Mouse (Mus musculus) liver, embryonic 13.5 days (tissue): ENCODE data around the gene Hnrnph3. TPM values are rescaled to one million over a fixed set of nuclear protein-coding genes. Genes with fewer than 3 reads are reported as not detected.
"Not testable (repeated sequence)": the region's sequence is repeated elsewhere in the genome, so short reads cannot be mapped to it uniquely, and the experiment has no call there.

Experiments
- ATAC-seq: fragments of 200-750 bp; cut with Nextera tagmentation; 2 replicates; pipeline ENCODE4 v1.8.0; 2017; ENCODE audit warnings: low read depth, mild to moderate bottlenecking, moderate number of reproducible peaks, moderate library complexity
- DNase-seq: peaks from one replicate; pipeline ENCODE4 v3.0.0; 2022
- H3K27ac ChIP-seq: fragments of 300-500 bp; sonication (generic); 2 replicates; pipeline ENCODE4 v1.5.1; 2015; ENCODE audit warnings: moderate library complexity, mild to moderate bottlenecking, inconsistent platforms
- H3K27me3 ChIP-seq: fragments of 300-500 bp; sonication (generic); 2 replicates; pipeline ENCODE4 v1.6.1; 2015; ENCODE audit warnings: mild to moderate bottlenecking, inconsistent platforms
- H3K36me3 ChIP-seq: fragments of 300-500 bp; sonication (generic); 2 replicates; pipeline ENCODE4 v1.6.1; 2015; ENCODE audit warnings: mild to moderate bottlenecking, inconsistent platforms
- H3K4me1 ChIP-seq: fragments of 300-500 bp; sonication (generic); replicated peaks from 2 replicates; pipeline ENCODE4 v1.6.1; 2015; ENCODE audit warnings: inconsistent platforms
- H3K4me2 ChIP-seq: fragments of 300-500 bp; sonication (generic); 2 replicates; pipeline ENCODE4 v1.6.1; 2015; ENCODE audit warnings: inconsistent platforms, mild to moderate bottlenecking, moderate library complexity
- H3K4me3 ChIP-seq: fragments of 300-500 bp; sonication (generic); replicated peaks from 2 replicates; pipeline ENCODE4 v1.5.1; 2015; ENCODE audit warnings: mild to moderate bottlenecking, inconsistent platforms
- H3K9ac ChIP-seq: fragments of 300-500 bp; sonication (generic); 2 replicates; pipeline ENCODE4 v1.6.1; 2015; ENCODE audit warnings: mild to moderate bottlenecking, inconsistent platforms
- H3K9me3 ChIP-seq: fragments of 300-500 bp; sonication (generic); replicated peaks from 2 replicates; pipeline ENCODE4 v1.6.1; 2016; ENCODE audit warnings: inconsistent platforms
- WGBS: fragments of 180-500 bp; shearing (Covaris S2); methylation state at CpG from one replicate; pipeline ENCODE4 v1.1.7; 2015; ENCODE audit not compliant: insufficient replicate concordance; 5-methylcytosine and 5-hydroxymethylcytosine counted together
- polyA plus RNA-seq: library from polyadenylated mRNA; unstranded; fragments of >200 nt; fragmentation: Nextera tagmentation; extraction: Ambion mirVana; gene quantifications from 2 replicates; pipeline ENCODE4 v1.2.1, GENCODE M21; 2015

Gene Hnrnph3
- polyA plus RNA-seq, 1 experiment from 2014 or later, result 25.5 TPM

DNA sequence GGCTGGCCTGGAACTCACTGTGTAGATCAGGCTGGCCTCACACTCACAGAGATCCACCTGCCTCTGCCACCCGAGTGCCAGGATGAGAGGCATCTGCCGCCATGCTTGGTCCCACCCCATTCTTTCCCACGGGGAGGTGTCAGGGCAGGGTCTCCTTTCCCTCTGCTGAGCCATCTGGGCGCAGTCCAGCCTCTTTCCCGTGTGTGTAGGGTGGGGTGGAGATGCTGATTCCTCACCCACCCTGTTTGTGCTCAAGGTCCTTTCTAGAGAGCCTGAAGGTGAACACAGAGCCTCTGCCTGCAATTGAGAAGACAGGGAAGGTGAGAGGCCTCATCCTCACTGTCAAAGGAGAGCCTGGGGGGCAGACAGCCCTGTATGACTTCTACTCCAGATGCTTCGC, 30.1 kb upstream of the Hnrnph3 start:
- not testable (repeated sequence) for ATAC-seq, H3K9ac ChIP-seq, H3K9me3 ChIP-seq, H3K4me2 ChIP-seq, DNase-seq, H3K27me3 ChIP-seq, H3K4me1 ChIP-seq, H3K27ac ChIP-seq, H3K4me3 ChIP-seq, H3K36me3 ChIP-seq
- WGBS, result 61% methylated on average over 6 of the region's 6 CpGs

DNA sequence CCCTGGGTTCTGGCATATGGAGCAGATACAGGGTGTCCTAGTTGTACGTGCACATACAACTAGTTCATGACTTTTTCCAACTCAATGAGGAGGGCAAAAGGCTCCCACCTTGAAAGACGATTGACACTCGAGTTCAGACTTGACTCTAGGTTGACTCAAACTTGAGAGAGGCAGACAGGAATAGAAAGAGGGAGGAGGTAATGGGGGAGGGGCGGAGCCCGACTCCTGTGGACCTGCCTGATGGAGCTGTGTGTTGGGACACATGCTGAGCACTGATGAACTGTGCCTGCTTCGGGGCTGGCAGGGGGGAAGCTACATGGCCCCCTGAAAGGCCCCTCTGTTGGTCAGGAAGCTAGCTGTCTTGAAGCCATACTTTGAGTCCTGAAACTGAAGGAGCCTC, 29.0 kb upstream of the Hnrnph3 start:
- Histone ChIP-seq H3K4me3 (no peak overlapping the region), H3K27me3 (no peaks in the 10 kb centered on the region), H3K27ac (no peak overlapping the region), H3K9ac (no peak overlapping the region), H3K4me2 (no peak overlapping the region), H3K36me3 (no peaks in the 10 kb centered on the region), H3K4me1 (no peaks in the 10 kb centered on the region), H3K9me3 (no peaks in the 10 kb centered on the region)
- ATAC-seq (no peak), DNase-seq (no peak)
- whole genome bisulfite sequencing, result 58% methylated on average over 6 of the region's 6 CpGs

DNA sequence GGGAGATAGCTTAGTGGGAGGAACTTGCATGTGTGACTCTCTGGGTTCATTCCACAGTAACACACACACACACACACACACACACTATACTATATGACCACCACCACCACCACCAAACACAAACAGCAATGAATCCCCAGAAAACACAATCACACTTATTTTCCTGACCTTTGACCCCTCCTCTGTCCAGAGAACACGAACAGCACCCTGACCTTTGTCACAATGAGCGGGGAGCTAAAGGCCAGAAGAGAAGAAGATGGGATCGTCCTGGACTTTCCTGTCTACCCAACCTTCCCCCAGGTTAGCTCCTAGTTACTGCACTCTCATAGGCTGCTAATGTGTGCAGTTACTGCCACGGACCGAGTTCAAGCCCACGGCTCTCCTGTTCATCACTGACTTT, 28.0 kb upstream of the Hnrnph3 start:
- Histone ChIP-seq H3K27me3 (no peaks in the 10 kb centered on the region), H3K4me2 (no peak overlapping the region), H3K4me3 (no peak overlapping the region), H3K9me3 (no peaks in the 10 kb centered on the region), H3K4me1 (no peaks in the 10 kb centered on the region), H3K9ac (no peak overlapping the region), H3K27ac (no peak overlapping the region), H3K36me3 (no peaks in the 10 kb centered on the region)
- DNase-seq (no peak), ATAC-seq (no peak)
- WGBS, result 66% methylated on average over 6 of the region's 6 CpGs

DNA sequence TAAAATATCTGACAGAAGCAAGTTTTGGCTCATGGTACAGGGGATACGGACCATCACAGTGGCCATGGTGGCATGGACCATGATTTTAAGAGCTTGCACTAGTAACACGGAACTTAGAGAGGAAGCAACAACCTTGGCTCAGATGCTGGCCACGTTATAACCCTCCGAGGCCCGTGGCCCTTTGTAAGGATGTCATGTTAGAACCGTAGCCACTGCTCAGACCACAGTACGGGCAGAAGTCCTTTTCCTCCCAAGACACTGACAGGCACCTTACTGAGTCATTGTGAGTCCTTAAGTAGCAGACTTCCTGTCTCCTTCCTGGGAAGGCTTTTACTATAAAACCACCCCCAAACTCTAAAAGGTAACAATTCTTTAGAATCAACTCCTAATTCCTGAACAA, 27.2 kb upstream of the Hnrnph3 start:
- Histone ChIP-seq H3K4me3 (no peak overlapping the region), H3K36me3 (no peaks in the 10 kb centered on the region), H3K9ac (no peak overlapping the region), H3K27ac (no peak overlapping the region), H3K27me3 (no peaks in the 10 kb centered on the region), H3K9me3 (no peaks in the 10 kb centered on the region), H3K4me2 (no peak overlapping the region), H3K4me1 (no peaks in the 10 kb centered on the region)
- DNase-seq (no peak), ATAC-seq (no peak)
- 34% methylated on average over 7 of the region's 7 CpGs for WGBS

DNA sequence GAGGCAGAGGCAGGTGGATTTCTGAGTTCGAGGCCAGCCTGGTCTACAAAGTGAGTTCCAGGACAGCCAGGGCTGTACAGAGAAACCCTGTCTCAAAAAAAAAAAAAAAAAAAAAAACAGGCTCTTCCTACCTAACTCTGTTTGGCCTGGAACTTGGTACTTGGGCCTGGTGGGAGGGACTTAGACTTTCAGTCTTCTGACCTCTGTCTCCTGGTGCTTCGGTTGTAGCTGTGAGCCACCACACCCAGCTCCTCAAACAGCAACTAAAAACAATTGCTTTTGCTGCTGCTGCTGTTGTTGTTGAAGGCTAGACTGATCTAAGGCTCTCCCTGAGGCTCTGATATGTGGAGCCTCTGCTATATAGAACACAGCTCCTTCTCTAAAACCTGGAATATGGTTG, 25.1 kb upstream of the Hnrnph3 start:
- WGBS, result 60% methylated on average over 2 of the region's 2 CpGs
- Histone ChIP-seq H3K4me3 (no peak overlapping the region), H3K27ac (no peak overlapping the region), H3K9me3 (no peaks in the 10 kb centered on the region), H3K36me3 (no peaks in the 10 kb centered on the region), H3K4me1 (no peaks in the 10 kb centered on the region), H3K4me2 (no peak overlapping the region), H3K9ac (no peak overlapping the region), H3K27me3 (no peaks in the 10 kb centered on the region)
- ATAC-seq, result no peak
- no peak for DNase-seq

DNA sequence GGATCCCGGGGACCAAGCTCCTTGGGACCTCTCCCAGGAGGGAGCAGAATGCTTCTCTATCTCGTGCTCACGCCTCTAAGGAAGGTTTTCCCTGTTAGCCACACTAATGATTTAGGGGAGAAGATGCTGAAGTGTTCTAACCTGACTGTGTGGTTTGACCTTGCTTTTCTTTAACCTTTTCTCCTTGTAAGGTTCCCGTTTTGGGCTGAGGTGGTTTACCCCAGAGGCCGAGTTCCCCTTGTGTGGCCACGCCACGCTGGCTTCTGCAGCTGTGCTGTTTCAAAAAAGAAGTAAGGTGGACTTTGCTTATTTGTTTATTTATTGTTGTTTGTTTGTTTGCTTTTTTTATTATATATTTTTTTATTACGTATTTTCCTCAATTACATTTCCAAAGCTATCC, 23.7 kb upstream of the Hnrnph3 start:
- Histone ChIP-seq H3K27ac (no peak overlapping the region), H3K9ac (no peak overlapping the region), H3K4me2 (no peak overlapping the region), H3K4me1 (no peaks in the 10 kb centered on the region), H3K36me3 (no peaks in the 10 kb centered on the region), H3K27me3 (no peaks in the 10 kb centered on the region), H3K9me3 (no peaks in the 10 kb centered on the region), H3K4me3 (no peak overlapping the region)
- ATAC-seq (no peak), DNase-seq (no peak)
- 65% methylated on average over 8 of the region's 8 CpGs for WGBS

DNA sequence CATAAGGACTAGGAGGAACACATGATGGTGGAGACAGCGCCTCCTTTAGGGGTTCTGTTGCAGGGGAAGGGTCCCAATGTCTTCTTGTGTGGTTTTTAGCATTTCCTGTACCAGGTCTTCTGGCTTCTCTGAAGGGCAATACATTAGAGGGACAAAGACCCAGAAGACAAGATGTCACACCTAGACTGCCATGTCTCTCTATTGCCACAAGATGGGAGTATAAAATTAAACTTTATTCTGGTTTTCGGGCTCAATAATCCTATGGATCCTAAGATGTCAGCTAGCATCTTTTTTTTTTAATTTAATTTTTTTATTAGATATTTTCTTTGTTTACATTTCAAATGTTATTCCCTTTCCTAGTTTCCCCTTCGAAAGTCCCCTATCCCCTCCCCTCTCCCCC, 19.1 kb upstream of the Hnrnph3 start:
- Histone ChIP-seq H3K4me2 (no peak overlapping the region), H3K4me1 (0 out of 2 replicates have a peak, but pooled peaks cover 4% of the 10 kb centered on the region), H3K27me3 (no peaks in the 10 kb centered on the region), H3K36me3 (no peaks in the 10 kb centered on the region), H3K27ac (no peak overlapping the region), H3K9me3 (no peaks in the 10 kb centered on the region), H3K4me3 (no peak overlapping the region), H3K9ac (no peak overlapping the region)
- ATAC-seq (no peak), DNase-seq (no peak)
- 42% methylated on average over 3 of the region's 3 CpGs for WGBS

DNA sequence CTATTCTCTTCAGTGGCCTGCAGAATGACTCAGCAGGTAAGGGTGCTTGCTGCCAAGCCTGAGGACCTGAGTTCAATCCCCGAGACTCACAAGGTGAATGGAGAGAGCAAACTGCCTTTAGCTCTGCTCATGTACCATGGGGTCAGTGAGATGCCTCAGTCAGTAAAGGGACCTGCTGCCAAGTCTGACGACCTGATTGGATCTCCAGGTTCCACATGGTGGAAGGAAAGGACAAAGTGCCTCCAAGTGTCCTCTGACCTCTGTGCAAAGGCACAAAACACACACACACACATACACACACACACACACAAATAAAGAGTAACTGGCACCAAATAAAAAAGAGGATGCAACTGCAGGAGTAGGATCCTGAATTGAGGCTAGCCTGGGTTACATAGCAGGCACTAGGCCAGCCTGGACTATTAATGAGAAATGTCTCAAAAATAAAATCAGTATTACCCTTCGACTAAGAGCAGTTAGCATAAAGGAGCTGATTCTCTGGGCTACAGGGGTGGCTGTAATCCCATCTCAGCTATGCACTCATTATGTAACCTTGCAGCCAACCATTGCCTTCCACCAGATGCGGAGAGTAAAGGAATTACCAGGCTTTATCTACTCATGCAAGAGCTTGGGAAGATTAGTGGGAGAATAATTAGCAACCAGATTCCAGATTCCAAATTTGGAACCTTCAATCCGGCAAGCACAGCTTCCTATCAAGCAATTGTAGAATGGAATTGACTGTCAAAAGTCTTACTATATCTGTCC, 16.0 kb upstream of the Hnrnph3 start:
- DNase-seq (no peak), ATAC-seq (no peak)
- no peaks in the 10 kb centered on the region for H3K36me3 ChIP-seq
- no peaks in the 10 kb centered on the region for H3K9me3 ChIP-seq
- no peak overlapping the region for H3K9ac ChIP-seq
- H3K27me3 ChIP-seq, result no peaks in the 10 kb centered on the region
- H3K4me2 ChIP-seq, result no peak overlapping the region
- 61% methylated on average over 5 of the region's 5 CpGs for WGBS
- H3K4me1 ChIP-seq, result 0 out of 2 replicates have a peak, but pooled peaks cover 4% of the 10 kb centered on the region
- no peak overlapping the region for H3K27ac ChIP-seq
- no peak overlapping the region for H3K4me3 ChIP-seq

DNA sequence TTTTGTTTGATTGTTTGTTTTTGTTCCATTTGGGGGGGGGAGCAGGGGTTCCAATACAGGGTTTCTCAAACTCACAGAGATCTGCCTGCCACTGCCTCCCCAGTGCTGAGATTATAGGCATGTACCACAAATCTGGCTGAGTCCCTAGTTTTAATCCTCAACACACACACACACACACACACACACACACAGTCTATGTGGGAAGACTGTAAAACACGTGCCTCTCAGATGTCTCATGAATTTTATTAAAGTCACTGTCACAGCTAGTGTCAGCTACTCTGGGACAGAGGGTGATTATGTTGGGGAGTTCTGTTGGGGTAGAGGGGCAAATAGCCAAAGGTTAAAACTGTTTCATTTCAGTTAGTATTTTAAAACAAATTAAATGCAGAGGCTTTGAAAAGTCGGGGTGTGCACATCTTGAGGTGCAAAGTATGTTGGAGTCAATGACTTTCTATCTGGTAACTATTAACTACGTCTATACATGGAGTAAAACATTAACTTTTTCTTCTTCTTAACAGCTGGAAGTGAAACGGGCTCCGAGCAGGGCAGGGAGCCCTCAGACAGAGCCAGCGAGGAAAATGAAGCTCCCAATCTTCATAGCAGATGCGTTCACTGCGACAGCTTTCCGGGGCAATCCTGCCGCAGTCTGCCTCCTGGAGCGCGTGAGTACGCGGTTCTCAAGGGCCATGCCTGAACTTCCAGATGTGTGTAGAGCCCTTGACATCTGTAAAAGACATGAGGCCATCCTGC, 14.7 kb upstream of the Hnrnph3 start:
- H3K27ac ChIP-seq, result no peak overlapping the region
- ATAC-seq (peak; percentile 29; the same call in 1 of the 2 replicates), DNase-seq (no peak)
- 66% methylated on average over 14 of the region's 14 CpGs for WGBS
- H3K27me3 ChIP-seq, result no peaks in the 10 kb centered on the region
- no peak overlapping the region for H3K4me3 ChIP-seq
- no peaks in the 10 kb centered on the region for H3K36me3 ChIP-seq
- no peak overlapping the region for H3K9ac ChIP-seq
- 0 out of 2 replicates have a peak, but pooled peaks cover 4% of the 10 kb centered on the region for H3K4me1 ChIP-seq
- H3K4me2 ChIP-seq, result no peak overlapping the region
- no peaks in the 10 kb centered on the region for H3K9me3 ChIP-seq

DNA sequence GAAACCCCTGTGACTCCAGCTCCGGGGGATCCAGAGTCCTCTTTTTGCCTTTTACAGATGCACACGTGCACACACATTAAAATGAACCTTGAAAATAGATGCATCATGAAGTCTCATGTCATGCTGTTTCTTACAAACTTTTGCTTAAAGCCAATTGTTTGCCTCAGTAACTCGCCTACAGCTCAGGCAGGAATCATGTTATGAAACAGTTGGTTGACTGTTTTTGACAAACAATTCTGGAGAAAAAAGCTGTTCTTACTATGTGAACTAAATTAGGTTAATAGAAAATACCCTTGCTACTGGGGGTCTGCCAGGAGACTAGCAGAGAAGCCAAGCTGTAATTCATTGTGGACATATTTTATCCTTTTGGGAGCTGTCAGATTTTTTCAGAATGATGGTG, 8.9 kb upstream of the Hnrnph3 start:
- DNase-seq, result no peak
- ATAC-seq, result no peak

DNA sequence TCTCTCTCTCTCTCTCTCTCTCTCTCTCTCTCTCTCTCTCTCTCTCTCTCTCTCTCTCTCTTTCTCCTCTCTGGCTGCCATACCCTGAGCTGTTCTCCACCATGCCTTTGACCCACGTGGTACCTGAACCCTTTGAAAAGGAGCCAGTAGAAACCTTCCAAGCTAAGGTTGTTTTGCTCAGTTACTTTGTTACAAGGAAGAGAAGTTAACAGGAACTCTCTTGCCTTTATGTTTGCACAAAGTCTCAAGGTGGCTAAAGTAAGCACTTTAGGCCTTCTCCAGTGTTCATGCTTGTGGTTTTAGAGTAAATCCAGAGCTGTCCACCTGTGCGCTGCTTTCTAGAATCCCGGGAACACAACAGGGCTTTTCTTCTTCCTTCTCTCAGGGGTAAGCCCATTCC, 8.2 kb upstream of the Hnrnph3 start:
- no peak for DNase-seq
- Histone ChIP-seq H3K36me3 (no peaks in the 10 kb centered on the region), H3K4me3 (no peak overlapping the region), H3K4me1 (no peaks in the 10 kb centered on the region), H3K4me2 (no peak overlapping the region), H3K9ac (no peak overlapping the region), H3K27me3 (no peaks in the 10 kb centered on the region), H3K27ac (no peak overlapping the region), H3K9me3 (no peaks in the 10 kb centered on the region)
- ATAC-seq, result no peak
- 73% methylated on average over 3 of the region's 3 CpGs for WGBS

More for the DNA sequence above, 8.9 kb upstream of the Hnrnph3 start:
- H3K4me3 ChIP-seq, result no peak overlapping the region
- whole genome bisulfite sequencing, result 53% methylated on average over 3 of the region's 3 CpGs
- H3K27me3 ChIP-seq, result no peaks in the 10 kb centered on the region
- H3K4me2 ChIP-seq, result no peak overlapping the region
- H3K9ac ChIP-seq, result no peak overlapping the region
- no peak overlapping the region for H3K27ac ChIP-seq
- no peaks in the 10 kb centered on the region for H3K9me3 ChIP-seq
- H3K4me1 ChIP-seq, result no peaks in the 10 kb centered on the region
- H3K36me3 ChIP-seq, result no peaks in the 10 kb centered on the region

DNA sequence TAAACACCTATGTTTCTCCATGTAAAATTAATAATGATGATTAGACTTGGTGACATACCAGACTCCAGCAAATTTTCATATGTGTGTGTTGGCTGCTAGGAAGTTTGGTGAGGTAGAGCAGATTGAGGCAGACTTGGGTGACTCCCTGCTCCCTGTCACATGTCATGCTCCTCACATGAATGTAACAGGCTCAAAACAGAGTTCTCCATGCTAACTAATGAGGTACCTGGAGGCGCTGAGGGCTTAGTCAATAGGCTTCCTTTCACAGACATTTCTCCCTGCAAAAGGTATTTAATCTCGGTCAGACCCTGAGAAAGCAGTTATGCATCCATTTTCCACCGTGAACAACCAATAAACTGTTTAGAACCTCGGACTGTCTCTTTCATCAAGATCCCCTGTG, 4.4 kb upstream of the Hnrnph3 start:
- no peaks in the 10 kb centered on the region for H3K9me3 ChIP-seq
- WGBS, result 81% methylated on average over 4 of the region's 4 CpGs
- DNase-seq, result no peak
- H3K4me3 ChIP-seq, result no peak overlapping the region
- H3K4me2 ChIP-seq, result no peak overlapping the region
- H3K27me3 ChIP-seq, result no peaks in the 10 kb centered on the region
- H3K36me3 ChIP-seq, result no peaks in the 10 kb centered on the region
- H3K4me1 ChIP-seq, result peaks cover 15% of the 10 kb centered on the region
- H3K27ac ChIP-seq, result no peak overlapping the region
- no peak overlapping the region for H3K9ac ChIP-seq
- no peak for ATAC-seq
